Mouse (Mus musculus): ENCODE measurements around the gene Gpkow. TPM values are rescaled to one million over a fixed set of nuclear protein-coding genes. Genes with fewer than 3 reads are reported as not detected.
"Not testable (repeated sequence)": the region's sequence is repeated elsewhere in the genome, so short reads cannot be mapped to it uniquely, and the experiment has no call there.

The Gpkow gene
- polyA plus RNA-seq, 2 experiments from 2014 or later, result 50.8 to 69.7 TPM

DNA sequence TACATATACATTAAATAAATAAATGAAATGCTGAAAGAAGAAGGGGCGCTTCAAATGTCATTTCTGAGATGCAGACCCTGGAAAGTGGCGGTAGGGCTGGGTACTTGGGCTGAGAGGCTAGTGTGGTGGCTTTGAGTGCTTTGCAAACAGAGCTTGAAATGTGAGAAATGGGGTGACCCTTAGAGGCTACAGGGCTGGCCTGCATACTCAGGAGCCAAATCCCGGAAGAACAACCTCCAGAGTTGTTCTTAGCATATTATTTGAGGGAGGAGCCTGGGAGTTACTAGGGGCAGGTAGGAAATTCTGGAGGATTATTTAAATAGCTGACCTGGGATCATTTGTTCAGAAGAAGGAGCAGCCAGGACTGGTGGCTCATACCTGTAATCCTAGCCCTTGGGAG lies 6.4 kb upstream of the Gpkow start:
- no peak for ATAC-seq

DNA sequence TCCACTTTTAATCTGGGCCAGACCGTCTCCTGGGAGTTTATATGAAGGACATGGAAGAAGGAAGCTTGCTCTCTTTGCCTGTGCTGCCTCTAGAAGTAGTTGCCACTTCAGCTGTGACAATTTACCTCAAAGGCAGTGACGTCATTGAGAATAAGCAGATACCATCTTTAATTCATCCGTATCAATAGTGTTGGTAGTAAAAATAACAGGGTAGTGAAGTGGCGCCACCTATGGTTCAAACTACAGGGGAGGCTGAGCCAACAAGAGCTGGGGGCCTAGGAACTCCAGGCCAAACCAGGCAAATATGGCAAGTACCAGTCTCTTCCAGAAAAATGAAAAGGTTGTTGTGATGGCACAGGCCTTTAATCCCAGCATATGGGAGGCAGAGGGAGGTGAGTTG lies 4.1 kb upstream of the Gpkow start:
- peak; percentile 65 for ATAC-seq

DNA sequence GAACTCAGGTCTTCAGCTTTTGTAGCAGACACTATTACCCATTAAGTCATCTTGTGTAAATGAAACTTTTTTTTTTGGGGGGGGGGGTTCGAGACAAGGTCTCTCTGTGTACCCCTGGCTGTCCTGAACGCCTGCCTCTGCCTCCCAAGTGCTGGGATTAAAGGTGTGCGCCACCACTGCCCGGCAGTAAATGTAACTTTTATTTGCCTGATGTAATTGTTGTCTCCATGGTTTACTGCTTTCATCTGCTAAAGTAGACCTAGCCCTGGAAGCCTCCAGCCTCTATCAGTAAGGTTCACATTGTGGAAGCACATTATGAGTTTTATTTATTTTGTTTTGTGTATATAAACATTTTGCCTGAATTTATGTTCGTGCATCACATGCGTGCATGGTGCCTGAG lies 411 bp upstream of the Gpkow start:
- ATAC-seq, result no peak

DNA sequence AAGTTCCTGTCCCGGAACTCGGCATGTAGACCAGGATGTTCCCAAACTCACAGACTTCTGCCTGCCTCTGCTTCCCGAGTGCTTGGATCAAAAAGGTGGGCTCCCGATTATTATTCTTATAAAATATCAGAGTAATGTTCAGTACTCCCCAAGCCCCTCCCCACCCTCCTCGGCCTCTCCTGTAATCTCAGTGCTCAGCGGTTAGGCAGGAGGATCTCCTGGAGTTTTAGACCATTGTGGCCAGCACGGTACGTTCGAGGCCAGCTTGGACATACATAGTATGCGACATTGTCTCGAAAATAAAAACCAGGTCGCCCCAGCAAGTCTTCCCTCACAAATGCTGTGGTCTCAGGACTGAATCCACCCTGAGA lies 16.8 kb downstream of the Gpkow start:
- ATAC-seq, result peak; percentile 6

DNA sequence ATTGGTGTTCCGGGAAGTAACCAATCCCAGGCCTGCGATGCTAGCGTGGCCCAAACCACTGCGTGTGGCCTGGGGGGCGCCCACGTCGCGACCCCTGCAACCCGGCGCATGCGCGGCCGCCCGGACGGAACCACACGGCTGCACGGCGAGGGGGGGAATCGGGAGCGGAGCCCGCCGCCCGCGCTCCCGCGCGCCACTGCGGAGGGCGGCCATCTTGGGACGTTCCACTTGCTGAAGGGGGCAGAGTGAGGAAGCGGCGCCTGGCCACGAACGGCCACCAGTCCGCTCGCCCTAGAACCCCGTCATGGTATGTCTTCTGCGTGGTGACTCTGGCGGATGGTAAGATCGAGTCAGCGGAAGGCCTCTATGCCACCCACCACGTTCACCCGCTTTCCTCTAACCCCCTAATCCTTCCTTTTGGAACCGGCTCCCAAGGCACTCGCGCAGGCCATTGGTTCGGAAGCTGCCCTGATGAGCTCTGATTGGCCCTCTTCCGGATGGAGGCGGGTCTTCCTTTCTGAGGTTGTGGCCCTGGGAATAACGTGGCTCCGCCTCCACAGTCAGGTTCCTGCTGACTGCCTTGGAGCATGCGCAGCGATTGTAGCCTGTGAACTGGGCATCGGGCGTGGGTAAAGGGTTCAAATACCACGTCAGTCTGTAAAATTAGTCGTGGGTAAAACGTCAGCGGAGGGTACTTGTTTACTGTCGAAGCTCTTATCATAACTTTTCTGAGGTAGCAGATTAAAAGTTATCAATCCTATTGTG lies 17.4 kb downstream of the Gpkow start, which contains the start of gene Wdr45:
Wdr45 (plus strand) TSS at position 199 of the 765 bp plus-strand sequence.
- ATAC-seq, result peak; percentile 95

DNA sequence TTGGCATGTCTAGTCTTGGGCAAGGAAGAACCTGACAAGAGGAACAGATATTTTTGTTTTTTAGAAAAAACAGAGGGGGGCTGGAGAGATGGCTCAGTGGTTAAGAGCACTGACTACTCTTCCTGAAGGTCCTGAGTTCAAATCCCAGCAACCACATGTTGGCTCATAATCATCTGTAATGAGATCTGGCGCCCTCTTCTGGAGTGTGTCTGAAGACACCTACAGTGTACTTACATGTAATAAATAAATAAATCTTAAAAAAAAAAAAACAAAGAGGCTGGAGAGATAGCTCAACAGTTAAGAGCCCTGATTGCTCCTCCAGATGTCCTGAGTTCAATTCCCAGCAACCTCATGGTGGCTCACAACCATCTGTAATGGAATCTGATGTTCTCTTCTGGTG lies 19.1 kb downstream of the Gpkow start:
- not testable (repeated sequence) for ATAC-seq

DNA sequence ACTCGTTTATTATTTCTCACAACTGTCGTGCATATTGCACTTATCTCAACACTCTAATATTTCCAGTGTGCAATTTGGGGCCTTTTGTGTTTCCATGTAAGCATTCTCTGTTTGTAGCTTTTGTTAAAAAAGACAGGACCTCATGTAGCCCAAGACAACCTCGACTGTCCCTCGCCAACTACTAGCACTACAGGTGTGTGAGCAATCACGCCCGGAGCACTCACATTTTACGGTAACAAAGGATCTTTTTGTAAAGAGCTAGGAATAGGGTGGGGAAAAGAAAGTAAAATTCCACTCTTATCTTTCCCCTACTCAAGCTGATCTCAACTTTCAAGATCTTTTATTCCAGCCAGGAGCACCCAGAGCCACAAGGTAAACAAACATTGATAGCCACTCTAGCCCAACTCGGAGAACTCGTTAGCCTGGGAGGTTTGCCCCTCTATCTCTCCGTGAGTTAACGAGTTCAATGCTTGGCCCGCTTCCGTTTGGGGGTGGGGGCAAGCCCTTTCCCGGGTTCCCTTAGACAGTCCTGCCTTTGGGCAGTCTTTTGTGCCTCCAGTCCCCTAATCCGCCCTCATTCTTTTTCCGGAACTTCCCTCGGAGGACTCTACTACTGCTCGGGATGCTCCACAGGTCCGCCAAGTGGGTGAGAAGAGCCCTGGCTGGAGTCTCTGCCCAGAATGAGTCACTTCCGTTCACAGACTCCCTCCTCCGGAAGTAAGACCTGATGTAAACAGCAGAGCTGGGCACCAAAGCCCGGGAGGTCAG lies 24.8 kb downstream of the Gpkow start, which contains the start of gene Gm45208:
Gm45208 (plus strand) TSS at position 732 of the 768 bp plus-strand sequence.
- peak; percentile 93 for ATAC-seq

DNA sequence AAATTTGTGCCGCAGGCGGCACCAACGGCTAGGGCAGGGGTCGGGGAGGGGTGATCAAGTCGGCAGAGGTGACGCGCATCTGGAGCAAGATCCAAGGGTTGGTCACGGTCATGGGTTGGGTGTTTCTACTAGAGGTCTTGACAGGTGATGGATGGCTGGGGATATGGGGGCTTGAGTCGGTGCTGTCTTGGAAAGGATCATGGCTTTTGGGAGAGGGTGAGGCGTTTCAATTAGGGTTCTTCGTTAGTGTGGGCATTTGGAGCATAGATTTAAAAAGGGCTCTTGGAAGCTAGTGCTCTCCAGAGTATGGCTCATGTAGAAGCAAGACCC lies 25.3 kb downstream of the Gpkow start:
- ATAC-seq, result no peak

DNA sequence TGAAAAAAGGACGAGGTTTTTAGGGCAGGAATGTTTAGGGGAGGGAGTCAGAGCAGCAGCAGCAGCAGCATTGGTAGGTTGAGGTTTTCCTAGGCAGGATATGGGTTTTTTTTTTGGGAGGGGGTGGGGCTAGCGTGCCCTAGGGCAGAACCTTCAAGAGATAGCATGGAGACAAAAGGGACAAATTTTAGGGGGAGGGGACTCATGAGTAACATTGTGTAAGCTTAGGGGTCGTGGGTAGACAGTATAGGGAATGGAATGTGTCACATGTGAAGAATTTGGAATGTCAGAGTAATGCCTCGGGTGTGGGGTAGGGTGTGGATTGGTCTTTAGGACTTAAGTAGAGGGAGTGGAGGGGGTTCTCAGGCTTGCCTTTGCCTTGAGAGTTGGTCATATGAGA lies 25.8 kb downstream of the Gpkow start:
- peak; percentile 28 for ATAC-seq

DNA sequence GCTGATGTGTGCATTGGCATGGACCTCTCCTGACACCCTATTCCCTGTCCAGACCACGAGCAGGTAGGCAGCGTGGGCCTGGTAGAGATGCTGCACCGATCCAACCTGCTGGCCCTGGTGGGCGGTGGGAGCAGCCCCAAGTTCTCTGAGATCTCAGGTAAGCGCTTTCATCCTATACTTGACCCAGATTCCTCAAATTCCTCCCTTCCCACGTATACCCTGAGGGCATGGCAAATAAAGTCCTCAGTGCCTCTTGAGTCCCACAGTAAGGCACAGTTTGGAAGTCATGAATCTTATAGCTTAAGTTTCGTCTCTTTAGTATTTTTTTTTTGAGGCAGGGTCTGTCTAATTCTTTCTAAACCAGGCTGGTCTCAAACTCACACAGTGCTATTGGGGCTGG lies 27.2 kb downstream of the Gpkow start:
- ATAC-seq, result no peak

DNA sequence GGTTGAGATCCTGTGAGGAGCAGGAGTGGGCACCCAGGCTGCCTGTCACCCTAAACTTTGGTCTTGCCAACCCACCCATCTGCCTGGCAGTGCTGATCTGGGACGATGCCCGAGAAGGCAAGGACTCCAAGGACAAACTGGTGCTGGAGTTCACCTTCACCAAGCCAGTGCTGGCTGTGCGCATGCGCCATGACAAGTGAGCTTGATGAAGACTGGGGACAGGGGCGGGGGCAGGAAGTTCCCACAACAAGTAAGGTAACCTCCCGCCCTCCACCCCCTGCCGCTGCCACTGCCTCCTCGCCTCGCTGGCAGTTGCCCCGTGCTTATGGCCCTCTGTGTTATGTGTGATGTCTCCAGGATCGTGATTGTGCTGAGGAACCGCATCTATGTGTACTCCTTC lies 28.9 kb downstream of the Gpkow start:
- ATAC-seq, result no peak

DNA sequence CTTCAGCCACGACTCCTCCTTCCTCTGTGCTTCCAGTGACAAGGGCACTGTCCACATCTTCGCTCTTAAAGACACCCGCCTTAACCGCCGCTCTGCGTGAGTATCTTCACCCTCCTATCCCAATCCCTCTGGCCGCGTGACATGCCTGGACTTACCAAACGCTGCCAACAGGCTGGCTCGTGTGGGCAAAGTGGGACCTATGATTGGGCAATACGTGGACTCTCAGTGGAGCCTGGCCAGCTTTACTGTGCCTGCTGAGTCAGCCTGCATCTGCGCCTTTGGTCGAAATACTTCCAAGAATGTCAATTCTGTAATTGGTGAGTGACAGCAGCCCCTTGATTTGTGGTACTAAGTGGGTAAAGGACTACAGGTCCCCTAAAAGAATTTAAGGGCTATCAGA lies 30.2 kb downstream of the Gpkow start:
- ATAC-seq, result no peak

DNA sequence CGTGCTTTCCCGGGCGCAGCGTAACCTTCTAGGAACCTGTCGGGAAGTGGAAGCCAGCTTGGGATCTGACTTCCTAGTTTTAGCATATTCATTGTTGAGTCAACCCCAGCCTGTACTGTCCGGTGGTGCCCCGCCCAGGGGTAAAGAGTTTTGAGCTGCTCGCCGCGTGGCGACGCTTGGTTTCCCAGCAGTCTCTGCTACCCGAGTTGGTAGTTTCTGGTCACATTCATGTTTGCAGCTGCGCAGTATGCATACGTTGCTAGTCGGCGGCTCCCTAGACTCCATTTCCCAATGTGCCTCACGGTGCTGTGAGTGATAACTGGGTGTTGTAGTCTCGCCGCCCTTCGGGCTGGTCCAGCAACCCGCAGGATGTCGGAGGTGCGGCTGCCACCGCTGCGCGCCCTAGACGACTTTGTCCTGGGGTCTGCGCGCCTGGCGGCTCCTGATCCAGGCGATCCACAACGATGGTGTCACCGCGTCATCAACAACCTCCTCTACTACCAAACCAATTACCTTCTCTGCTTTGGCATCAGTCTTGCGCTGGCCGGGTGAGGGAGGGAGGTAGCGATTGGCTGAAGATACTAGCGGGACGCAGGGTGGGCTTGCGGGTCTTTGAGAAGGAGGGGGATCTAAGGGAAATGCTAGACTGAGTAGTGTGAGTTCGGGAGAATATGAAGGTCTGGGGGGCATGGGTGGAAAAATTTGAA lies 31.4 kb downstream of the Gpkow start, which contains the start of gene Praf2:
Praf2 (plus strand) TSS at position 225 of the 707 bp plus-strand sequence.
- peak; percentile 97 for ATAC-seq

DNA sequence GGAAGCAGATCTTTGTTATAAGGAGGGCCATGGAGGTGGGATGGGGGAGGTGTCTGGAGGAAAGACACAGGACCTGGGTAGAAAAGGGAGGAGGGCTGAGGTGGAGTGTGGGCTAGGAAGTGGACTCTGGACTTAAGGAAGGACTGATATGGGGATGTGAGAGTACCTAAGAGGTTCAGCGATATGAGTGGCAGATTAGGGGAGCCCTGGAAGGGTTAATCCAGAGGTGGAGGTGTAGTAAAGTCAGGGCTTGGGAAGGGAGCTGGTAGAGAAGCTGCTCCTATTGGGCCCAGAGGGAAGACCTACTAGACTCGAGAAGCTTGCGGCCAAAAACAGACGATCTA lies 32.0 kb downstream of the Gpkow start:
- ATAC-seq, result no peak

DNA sequence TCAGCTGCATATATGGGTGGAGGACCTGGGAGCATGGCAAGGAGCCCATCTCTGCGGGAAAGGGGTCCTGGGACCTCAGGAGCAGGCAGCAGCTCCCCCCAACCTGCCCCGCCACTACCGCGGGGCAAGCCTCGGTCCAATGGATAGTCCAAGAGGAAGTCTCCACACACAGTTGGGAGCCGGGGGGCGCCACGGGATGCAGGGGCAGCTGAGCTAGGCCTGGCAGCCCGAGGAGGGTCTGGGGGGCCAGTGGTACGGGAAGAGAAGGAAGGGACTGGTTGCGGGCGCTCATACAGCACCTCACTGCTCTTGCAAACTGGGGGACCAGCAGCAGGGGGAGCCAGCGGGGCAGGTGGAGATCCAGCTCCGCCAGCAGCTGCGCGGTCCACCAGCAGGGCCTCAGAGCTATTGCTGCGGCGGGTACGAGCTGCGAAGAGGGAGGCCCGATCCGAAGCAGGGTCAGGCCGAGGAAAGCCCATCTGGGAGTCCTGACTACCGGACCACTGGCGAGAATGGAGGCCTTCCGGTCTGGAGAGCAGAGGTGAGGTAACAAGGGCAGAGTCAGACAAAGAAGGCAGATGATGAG lies 36.7 kb downstream of the Gpkow start:
- peak; percentile 93 for ATAC-seq

DNA sequence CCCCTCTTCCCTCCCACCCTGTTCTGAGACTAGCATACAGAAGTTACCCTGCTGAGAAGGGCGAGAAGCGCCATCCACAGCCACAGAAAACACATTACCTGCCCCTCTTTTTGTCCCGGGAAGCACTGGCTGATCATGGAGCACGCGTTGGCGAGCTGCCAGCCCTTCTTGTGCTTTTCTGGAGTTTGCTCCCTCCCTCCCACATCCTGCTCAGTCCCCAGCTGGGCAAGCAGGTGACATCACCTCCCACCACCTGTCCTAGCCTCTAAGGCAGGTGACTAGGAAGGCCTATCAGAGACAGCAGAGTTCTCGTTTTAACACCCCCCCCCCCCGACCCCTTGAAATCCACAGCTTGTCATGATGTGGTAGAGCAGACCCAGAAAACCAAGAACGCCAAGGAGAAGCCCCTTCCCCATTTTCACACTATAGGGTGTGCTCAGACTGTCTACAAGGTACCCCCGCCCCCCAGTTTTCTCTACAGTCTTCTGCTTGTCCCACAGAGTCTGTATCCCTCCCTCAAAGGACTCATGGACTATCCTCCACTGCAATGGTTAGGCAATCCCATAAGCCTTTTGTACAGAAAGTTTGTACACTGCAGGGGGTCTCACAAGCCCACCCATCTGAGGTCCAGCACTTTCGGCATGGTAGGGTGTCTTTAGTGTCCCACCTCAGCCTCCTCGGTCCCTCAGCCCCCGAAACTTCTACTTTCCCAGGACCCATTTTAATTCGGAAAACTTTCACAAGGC lies 42.6 kb downstream of the Gpkow start:
- no peak for ATAC-seq

DNA sequence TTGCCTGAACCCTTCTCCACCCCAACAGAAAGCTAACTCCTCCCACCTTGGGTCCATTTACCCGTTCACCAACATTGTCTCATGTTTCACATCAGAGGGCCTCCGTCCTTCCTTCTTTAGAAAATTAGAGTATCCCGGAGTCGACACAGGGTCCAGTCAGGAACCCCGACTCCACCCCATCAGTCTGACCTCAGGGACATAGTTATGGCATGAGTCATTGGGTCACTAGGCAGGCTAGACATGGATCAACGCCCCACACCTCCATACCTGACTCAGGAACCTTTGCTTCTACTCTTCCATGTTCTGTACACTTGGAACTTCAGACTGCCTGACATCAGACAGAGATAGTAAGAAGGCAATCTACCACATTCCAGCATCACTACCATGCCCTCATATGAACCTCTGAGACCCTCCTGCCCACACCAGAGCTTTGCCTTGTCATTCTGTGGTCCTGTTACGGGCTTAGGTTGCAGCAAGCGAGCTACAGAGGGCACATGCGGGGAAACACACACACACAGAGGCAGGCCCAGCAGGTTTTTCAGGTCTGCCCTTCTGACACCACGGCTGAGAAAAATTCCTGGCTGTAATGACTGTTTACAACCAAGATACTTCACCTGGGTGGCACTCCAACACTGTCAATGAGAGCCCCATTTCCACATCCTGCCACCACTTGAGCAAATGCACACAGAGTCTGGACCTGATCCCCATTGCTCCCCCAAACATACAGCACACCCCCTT lies 43.3 kb downstream of the Gpkow start:
- no peak for ATAC-seq

DNA sequence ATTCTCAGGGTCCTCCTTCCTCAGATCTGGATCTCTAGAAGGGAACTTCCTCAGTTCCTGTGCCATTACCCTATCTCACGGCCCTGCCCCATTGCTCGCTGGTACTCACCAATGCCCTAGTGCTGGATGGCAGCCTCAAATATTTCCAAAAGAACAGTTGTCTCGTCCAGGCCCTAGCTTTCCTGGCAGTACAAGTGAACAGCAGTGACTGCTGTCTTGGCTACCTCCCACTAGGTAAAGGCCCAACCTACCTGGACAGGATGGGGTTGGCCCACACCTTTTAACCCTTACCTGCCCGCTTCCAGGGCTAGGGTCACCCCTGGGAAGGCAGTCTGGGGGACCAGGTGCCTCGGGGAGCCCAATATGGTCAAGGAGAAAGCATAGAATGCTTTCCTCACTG lies 44.2 kb downstream of the Gpkow start:
- no peak for ATAC-seq

DNA sequence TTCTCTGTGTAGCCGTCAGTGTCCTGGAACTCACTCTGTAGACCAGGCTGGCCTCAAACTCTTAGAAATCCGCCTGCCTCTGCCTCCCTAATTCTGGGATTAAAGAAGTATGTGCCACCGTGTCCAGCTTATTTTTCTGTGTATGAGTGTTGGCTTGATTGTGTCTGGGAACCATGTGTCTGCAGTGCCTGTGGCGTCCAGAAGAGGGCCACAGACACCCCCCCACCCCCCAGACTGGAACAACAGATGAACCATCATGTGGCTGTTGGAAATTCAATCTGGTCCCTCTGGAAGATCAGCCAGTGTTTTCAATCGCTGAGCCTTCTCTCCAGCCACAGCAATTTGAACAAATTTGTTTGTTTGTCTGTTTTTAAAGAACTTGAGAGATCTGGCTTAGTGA lies 46.5 kb downstream of the Gpkow start:
- ATAC-seq, result no peak

DNA sequence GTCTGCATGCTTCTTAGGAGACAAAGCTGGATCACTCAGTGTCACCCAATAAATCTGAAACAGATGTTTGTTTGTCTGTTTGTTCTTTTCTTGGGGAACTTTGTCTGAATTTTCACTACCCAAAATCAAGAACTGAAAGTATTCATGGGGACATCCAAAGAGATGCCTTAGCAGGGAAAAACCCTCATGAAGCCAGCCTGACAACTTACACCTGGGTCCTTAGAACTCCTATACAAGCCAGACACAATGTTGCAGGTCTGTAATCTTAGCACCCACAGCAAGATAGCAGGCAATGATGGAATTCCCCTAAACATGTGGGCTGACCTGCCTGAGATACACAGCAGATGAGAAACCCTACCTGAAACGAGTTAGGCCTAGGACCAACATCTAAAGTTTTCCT lies 48.0 kb downstream of the Gpkow start:
- no peak for ATAC-seq

DNA sequence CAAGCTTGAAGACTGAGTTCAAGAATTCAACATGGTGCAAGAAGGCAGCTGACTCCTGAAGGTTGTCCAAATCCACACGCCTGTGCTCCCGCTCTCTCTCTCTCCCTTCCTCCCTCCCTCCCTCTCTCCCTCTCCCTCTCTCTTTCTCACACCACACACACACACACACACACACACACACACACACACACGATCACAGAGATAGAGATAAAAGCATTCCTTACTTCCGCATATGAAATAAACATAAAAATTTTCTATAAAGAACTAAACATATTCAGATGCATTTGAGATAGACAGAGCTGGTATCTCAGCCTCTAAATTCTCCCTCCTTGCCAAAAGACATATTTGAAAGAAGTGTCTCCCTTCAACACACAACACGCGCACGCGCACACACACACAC lies 48.5 kb downstream of the Gpkow start:
- ATAC-seq, result no peak
